Mouse (Mus musculus): ENCODE results near the gene Chrna9. TPM values are rescaled to one million over a fixed set of nuclear protein-coding genes. Genes with fewer than 3 reads are reported as not detected.

Gene Chrna9
- total and polyA plus RNA-seq, 3 experiments, result 0.57 TPM; not detected in 2

- Histone ChIP-seq H3K4me3 (replicated peaks in 1 of 3; ENCODE audit: low read depth in 2 of 3, low read length in 2 of 3, poor library complexity in 1 of 3) (no peak overlapping the region), H3K27ac (ENCODE audit: insufficient read depth, low read depth) (no peak overlapping the region), H3K9me3 (replicated peaks; ENCODE audit: low read length) (no peaks in the 10 kb centered on the region), H3K79me2 (replicated peaks; ENCODE audit: control insufficient read depth, extremely low read depth, insufficient read depth, poor library complexity, severe bottlenecking) (no peaks in the 10 kb centered on the region), H3K4me2 (ENCODE audit: insufficient read depth, low read depth, poor library complexity, severe bottlenecking) (no peak overlapping the region), H3K27me3 (replicated peaks) (no peaks in the 10 kb centered on the region), H3K4me1 (ENCODE audit: control insufficient read depth in 1 of 2, insufficient read depth in 2 of 2) (peaks cover 0 to 17% of the 10 kb centered on the region in 2 experiments; a peak in 2 of 4 replicates), H3K36me3 (replicated peaks in 1 of 2; ENCODE audit: control insufficient read depth in 1 of 2, insufficient read depth in 1 of 2, low read length in 1 of 2) (no peaks in the 10 kb centered on the region), H3K9ac (ENCODE audit: insufficient read depth, low read depth) (no peak overlapping the region; the same call in 1 of the 2 replicates)
- DNase-seq (ENCODE audit: extremely low read depth), result no peak
- dilution Hi-C loops (cut with MboI; ENCODE audit: extremely low pct_ligation_motif_present, extremely low pct_unique_long_range_greater_than_20kb, low sequenced_read_pairs), result no loop called here
- in situ Hi-C loops (cut with MboI; ENCODE audit: low pct_ligation_motif_present, low pct_unique_long_range_greater_than_20kb, low sequenced_read_pairs), result loop anchor here (25.0 kb wide), 1 partner anchor 287 kb away; no protein-coding TSS in a partner anchor
- no peak for TF ChIP-seq NRF1 (IDR thresholded peaks at IDR 0.05; ENCODE audit: low read depth, low read length)
These were observed 15.1 kb downstream of the Chrna9 start for GRCm38 (mm10) chr5:65949822-65950221.

DNA sequence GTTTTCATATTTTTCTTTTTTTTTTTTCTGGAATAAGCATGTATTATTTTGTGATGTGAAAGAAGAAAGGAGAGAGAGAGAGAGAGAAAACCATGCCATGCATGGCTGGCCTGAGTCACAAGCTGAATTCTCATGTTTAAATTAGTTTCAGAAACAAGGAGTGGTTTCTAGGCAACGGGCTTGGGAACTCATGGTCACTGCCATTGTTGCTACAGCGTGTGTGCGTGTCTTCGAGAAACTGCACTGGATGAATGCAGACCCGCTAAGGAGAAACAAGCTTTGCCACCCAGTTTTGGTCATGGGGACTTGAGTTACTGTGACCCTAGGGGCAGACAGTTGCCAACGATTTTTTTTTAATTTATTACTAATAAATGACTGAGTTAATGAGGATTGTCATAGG is 15.5 kb downstream of the Chrna9 start:
- in situ Hi-C loops (cut with MboI; ENCODE audit: low pct_ligation_motif_present, low pct_unique_long_range_greater_than_20kb, low sequenced_read_pairs) (loop anchor here (25.0 kb wide), 1 partner anchor 287 kb away; no protein-coding TSS in a partner anchor), dilution Hi-C loops (cut with MboI; ENCODE audit: extremely low pct_ligation_motif_present, extremely low pct_unique_long_range_greater_than_20kb, low sequenced_read_pairs) (no loop called here)
- DNase-seq (ENCODE audit: extremely low read depth), result peak; percentile 39

GRCm38 (mm10) chr5:65950679-65951512 is 16.2 kb downstream of the Chrna9 start:
- Histone ChIP-seq H3K4me3 (replicated peaks in 1 of 3; ENCODE audit: low read depth in 2 of 3, low read length in 2 of 3, poor library complexity in 1 of 3) (no peak overlapping the region), H3K9me3 (replicated peaks; ENCODE audit: low read length) (no peaks in the 10 kb centered on the region)
- in situ Hi-C loops (cut with MboI; ENCODE audit: low pct_ligation_motif_present, low pct_unique_long_range_greater_than_20kb, low sequenced_read_pairs), result loop anchor here (25.0 kb wide), 1 partner anchor 286 kb away; no protein-coding TSS in a partner anchor

More for the DNA sequence above, 15.5 kb downstream of the Chrna9 start:
- Histone ChIP-seq H3K27ac (ENCODE audit: insufficient read depth, low read depth) (no peak overlapping the region), H3K4me1 (ENCODE audit: control insufficient read depth in 1 of 2, insufficient read depth in 2 of 2) (peaks cover 0 to 17% of the 10 kb centered on the region in 2 experiments; a peak in 2 of 4 replicates), H3K36me3 (replicated peaks in 1 of 2; ENCODE audit: control insufficient read depth in 1 of 2, insufficient read depth in 1 of 2, low read length in 1 of 2) (no peaks in the 10 kb centered on the region), H3K4me3 (replicated peaks in 1 of 3; ENCODE audit: low read depth in 2 of 3, low read length in 2 of 3, poor library complexity in 1 of 3) (no peak overlapping the region), H3K27me3 (replicated peaks) (no peaks in the 10 kb centered on the region), H3K79me2 (replicated peaks; ENCODE audit: control insufficient read depth, extremely low read depth, insufficient read depth, poor library complexity, severe bottlenecking) (no peaks in the 10 kb centered on the region), H3K9me3 (replicated peaks; ENCODE audit: low read length) (no peaks in the 10 kb centered on the region), H3K9ac (ENCODE audit: insufficient read depth, low read depth) (no peak overlapping the region; the same call in 1 of the 2 replicates), H3K4me2 (ENCODE audit: insufficient read depth, low read depth, poor library complexity, severe bottlenecking) (no peak overlapping the region)
- TF ChIP-seq ELF1 (IDR thresholded peaks at IDR 0.05; ENCODE audit: low read depth, low read length), result no peak
- TF ChIP-seq E2F4 (IDR thresholded peaks at IDR 0.05; ENCODE audit: insufficient replicate concordance, low read depth, low read length), result no peak
- TF ChIP-seq POLR2AphosphoS2 (IDR thresholded peaks at IDR 0.05; ENCODE audit: low read depth, low read length), result no peak
- TF ChIP-seq NRF1 (IDR thresholded peaks at IDR 0.05; ENCODE audit: low read depth, low read length), result no peak
- TF ChIP-seq ZMIZ1 (IDR thresholded peaks at IDR 0.05; ENCODE audit: low read depth, low read length), result no peak
- no peak for TF ChIP-seq SMC3 (IDR thresholded peaks at IDR 0.05; ENCODE audit: low read depth, low read length)
- no peak for TF ChIP-seq CHD2 (IDR thresholded peaks at IDR 0.05; ENCODE audit: low read length)
- no peak for TF ChIP-seq MAX (IDR thresholded peaks at IDR 0.05; ENCODE audit: low read length)
- no peak for TF ChIP-seq BHLHE40 (IDR thresholded peaks at IDR 0.05; ENCODE audit: low read depth, low read length)
- TF ChIP-seq NELFE (IDR thresholded peaks at IDR 0.05; ENCODE audit: low read depth, low read length), result no peak
- TF ChIP-seq JUN (IDR thresholded peaks at IDR 0.05; ENCODE audit: insufficient read depth, low read depth, low read length), result no peak
- TF ChIP-seq CTCF (conservative IDR thresholded peaks at IDR 0.05 in 1 of 2, IDR thresholded peaks at IDR 0.05 in 1 of 2; ENCODE audit: low read depth in 2 of 2, low read length in 2 of 2), result no peak
- no peak for TF ChIP-seq PAX5 (IDR thresholded peaks at IDR 0.05; ENCODE audit: low read length)
- TF ChIP-seq MAZ (IDR thresholded peaks at IDR 0.05; ENCODE audit: low read depth, low read length), result no peak
- TF ChIP-seq RCOR1 (conservative IDR thresholded peaks at IDR 0.05; ENCODE audit: low read depth, low read length), result no peak
- TF ChIP-seq ZKSCAN1 (IDR thresholded peaks at IDR 0.05; ENCODE audit: borderline replicate concordance, low read depth, low read length), result no peak
- TF ChIP-seq POLR2A (IDR thresholded peaks at IDR 0.05; ENCODE audit: low read depth, low read length), result no peak

More at GRCm38 (mm10) chr5:65950679-65951512, 16.2 kb downstream of the Chrna9 start:
- dilution Hi-C loops (cut with MboI; ENCODE audit: extremely low pct_ligation_motif_present, extremely low pct_unique_long_range_greater_than_20kb, low sequenced_read_pairs), result no loop called here
- no peaks in the 10 kb centered on the region for H3K27me3 ChIP-seq (replicated peaks)
- no peak overlapping the region for H3K9ac ChIP-seq (ENCODE audit: insufficient read depth, low read depth)
- H3K36me3 ChIP-seq (replicated peaks in 1 of 2; ENCODE audit: control insufficient read depth in 1 of 2, insufficient read depth in 1 of 2, low read length in 1 of 2), result no peaks in the 10 kb centered on the region
- H3K4me1 ChIP-seq (ENCODE audit: control insufficient read depth in 1 of 2, insufficient read depth in 2 of 2), result peaks cover 0 to 24% of the 10 kb centered on the region in 2 experiments; a peak in 2 of 4 replicates
- no peak for TF ChIP-seq ZMIZ1 (IDR thresholded peaks at IDR 0.05; ENCODE audit: low read depth, low read length)
- peak; percentile 47; the same call in 1 of the 2 replicates for TF ChIP-seq SIN3A (IDR thresholded peaks at IDR 0.05; ENCODE audit: low read length)
- TF ChIP-seq TBP (conservative IDR thresholded peaks at IDR 0.05; ENCODE audit: low read depth, low read length), result no peak
- 0 out of 2 replicates have a peak, but pooled peaks have one; percentile 14 for TF ChIP-seq CHD2 (IDR thresholded peaks at IDR 0.05; ENCODE audit: low read length)
- no peak for TF ChIP-seq MXI1 (IDR thresholded peaks at IDR 0.05; ENCODE audit: low read depth, low read length)
- TF ChIP-seq POLR2A (IDR thresholded peaks at IDR 0.05; ENCODE audit: low read depth, low read length), result no peak
- no peak for TF ChIP-seq POLR2AphosphoS2 (IDR thresholded peaks at IDR 0.05; ENCODE audit: low read depth, low read length)
- no peak for TF ChIP-seq MAFK (IDR thresholded peaks at IDR 0.05; ENCODE audit: insufficient replicate concordance, low read length)
- TF ChIP-seq TCF12 (IDR thresholded peaks at IDR 0.05; ENCODE audit: low read depth, low read length), result no peak
- TF ChIP-seq ETS1 (conservative IDR thresholded peaks at IDR 0.05; ENCODE audit: low read depth, low read length), result no peak
- TF ChIP-seq IRF4 (IDR thresholded peaks at IDR 0.05; ENCODE audit: low read depth, low read length), result no peak
- TF ChIP-seq CTCF (conservative IDR thresholded peaks at IDR 0.05 in 1 of 2, IDR thresholded peaks at IDR 0.05 in 1 of 2; ENCODE audit: low read depth in 2 of 2, low read length in 2 of 2), result 0 out of 4 replicates have a peak, but pooled peaks of 1 of the 2 experiments have one; percentile 0
- no peak for TF ChIP-seq ELF1 (IDR thresholded peaks at IDR 0.05; ENCODE audit: low read depth, low read length)
- no peak for TF ChIP-seq ZNF384 (IDR thresholded peaks at IDR 0.05; ENCODE audit: low read depth, low read length)
- no peak for TF ChIP-seq SMC3 (IDR thresholded peaks at IDR 0.05; ENCODE audit: low read depth, low read length)
- H3K4me2 ChIP-seq (ENCODE audit: insufficient read depth, low read depth, poor library complexity, severe bottlenecking), result no peak overlapping the region
- H3K79me2 ChIP-seq (replicated peaks; ENCODE audit: control insufficient read depth, extremely low read depth, insufficient read depth, poor library complexity, severe bottlenecking), result no peaks in the 10 kb centered on the region
- no peak overlapping the region for H3K27ac ChIP-seq (ENCODE audit: insufficient read depth, low read depth)
- no peak for DNase-seq (ENCODE audit: extremely low read depth)
